Mouse (Mus musculus) heart, postnatal 10 days (tissue): ENCODE measurements at regions not wholly inside any gene's neighbourhood (a gene's known extent, or its start where the extent isn't known, plus 50 kb on each side); places are given as distances from the start of the nearest gene placed in this dataset.
"Not testable (repeated sequence)": the region's sequence is repeated elsewhere in the genome, so short reads cannot be mapped to it uniquely, and the experiment has no call there.

Source experiments
- DNase-seq, 2 experiments: peaks; one replicate each; pipeline ENCODE4 v3.0.0; 2021
- intact Hi-C: fragments of 180-260 bp; cut with DNase I; formaldehyde crosslinking; loops from one replicate; pipeline ENCODE4 v1.15.1; 2025

DNA sequence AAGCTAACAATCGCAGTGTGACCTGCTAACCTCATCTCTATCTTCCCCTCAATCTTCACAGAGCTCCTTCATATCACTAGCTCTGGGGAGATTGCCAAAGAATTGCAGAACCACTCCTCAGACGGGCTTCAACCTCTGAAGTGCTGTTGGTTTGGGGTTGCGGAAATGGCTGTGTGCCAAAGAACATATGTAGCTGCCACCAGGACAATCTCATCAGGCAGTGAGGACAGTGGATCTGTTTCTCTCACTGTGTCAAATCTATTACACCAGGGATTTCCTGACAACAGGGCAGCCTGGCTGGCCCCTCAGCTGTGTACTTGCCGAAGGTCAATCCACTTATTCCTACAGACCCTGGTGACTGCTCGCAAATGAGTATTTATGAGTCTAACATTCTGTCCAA lies 115.0 kb upstream of the Nudt7 start:
- intact Hi-C loops = no loop called here
- peak; percentile 16 to 21 for DNase-seq

- DNase-seq, intact Hi-C loops: not testable (repeated sequence)
Observed at GRCm38 (mm10) chr8:114030141-114030540, 103.2 kb upstream of the Nudt7 start.

GRCm38 (mm10) chr8:114052426-114052825 lies 80.9 kb upstream of the Nudt7 start:
- no peak for DNase-seq
- intact Hi-C loops = no loop called here

DNA sequence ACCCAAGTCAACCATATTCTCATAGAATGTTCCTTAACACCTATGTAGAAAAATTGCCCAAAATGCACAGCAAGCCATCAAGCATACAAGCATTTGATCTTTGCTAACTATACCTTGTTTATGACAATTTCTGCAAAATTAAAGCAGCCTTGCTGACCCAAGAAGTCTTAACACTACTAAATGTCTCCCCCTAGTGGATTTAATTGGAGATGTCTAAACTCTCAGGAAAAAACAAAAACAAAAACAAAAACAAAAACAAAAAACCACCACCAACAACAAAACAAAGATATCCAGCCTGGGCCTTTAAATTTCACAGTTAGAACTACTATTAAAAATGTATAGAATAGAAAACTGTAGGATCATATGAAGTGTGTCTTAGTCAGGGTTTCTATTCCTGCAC lies 69.8 kb upstream of the Nudt7 start:
- intact Hi-C loops = loop anchor here (5.0 kb wide), 1 partner anchor 211 kb away; no protein-coding TSS in a partner anchor
- DNase-seq = no peak

- intact Hi-C loops = no loop called here
- peak; percentile 6 to 9 for DNase-seq
Observed at GRCm38 (mm10) chr8:114072330-114072729, 61.0 kb upstream of the Nudt7 start.

DNA sequence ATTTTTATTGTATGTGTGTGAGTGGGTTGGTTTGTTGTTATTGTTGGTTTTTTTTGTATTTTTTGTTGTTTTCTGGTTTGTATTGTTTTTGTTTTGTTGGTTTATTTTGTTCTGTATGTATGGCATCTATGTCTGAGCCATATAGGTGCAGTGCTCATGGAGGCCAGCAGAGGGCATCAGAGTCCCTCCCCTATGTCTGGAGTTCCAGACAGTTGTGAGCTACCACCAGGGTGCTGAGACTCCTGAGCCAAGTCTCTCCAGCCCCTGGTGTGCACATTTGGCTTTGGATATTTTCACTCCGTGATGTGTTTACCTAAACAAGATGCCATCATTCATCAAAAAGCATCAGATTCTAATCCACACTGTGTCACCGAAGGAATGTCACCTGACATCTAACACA lies 59.2 kb upstream of the Nudt7 start:
- intact Hi-C loops = no loop called here
- DNase-seq = peak in 1 of 2 experiments; percentile 6

- no peak for DNase-seq
- intact Hi-C loops = no loop called here
Observed at GRCm38 (mm10) chr8:114076701-114077100, 56.7 kb upstream of the Nudt7 start.

DNA sequence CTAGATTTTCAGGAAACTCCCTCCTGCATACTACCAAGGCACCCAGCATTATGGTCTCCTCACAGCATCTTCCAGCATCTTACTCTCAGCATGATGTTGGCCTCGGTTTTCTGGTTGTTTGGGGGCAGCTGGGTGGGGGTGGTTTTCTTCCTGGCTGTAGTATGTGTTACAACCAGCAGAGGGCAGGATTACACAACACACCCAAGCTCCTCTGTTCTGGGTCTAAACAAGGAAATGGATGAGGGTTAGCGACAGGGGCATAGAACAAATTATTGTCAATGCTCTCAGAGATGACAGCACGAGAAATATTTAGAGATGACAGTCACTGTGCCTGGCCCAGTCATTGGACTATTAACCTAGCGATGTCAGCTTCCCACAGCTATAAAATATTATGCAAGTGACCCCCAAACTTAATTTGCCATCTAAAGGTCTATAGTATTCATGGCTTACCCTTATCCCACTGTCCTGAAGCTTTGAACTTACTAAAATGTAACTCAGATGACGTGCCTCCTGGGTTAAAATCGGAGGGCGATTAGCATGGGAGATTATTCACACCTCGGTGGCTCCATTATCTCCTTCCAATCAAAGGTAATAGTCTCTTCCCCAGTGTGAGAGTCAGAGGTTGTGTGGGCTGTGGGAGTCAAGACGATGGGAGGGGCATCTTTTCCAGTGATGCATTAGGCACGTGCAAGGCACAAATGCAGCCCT lies 52.2 kb upstream of the Nudt7 start:
- DNase-seq = peak; percentile 32 to 68
- intact Hi-C loops = loop anchor here (1.0 kb wide), 1 partner anchor 288 kb away; no protein-coding TSS in a partner anchor

DNA sequence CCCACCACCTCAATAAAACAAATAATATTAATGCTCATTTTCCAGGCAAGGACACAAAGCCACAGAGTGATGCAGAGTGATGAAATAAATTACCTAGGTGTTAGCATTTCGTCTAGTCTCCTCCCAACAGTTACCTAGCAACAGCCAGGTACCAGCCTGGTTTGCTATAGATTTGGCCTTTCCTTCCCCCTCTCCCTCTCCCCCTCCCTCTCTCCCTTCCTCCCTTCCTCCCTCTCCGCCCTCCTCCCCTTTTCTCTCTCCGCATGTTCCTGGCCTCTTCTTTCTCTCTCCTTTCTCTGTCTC lies 51.6 kb upstream of the Nudt7 start:
- no peak for DNase-seq
- intact Hi-C loops = loop anchor here (1.0 kb wide), 1 partner anchor 288 kb away; no protein-coding TSS in a partner anchor
